Mouse (Mus musculus) neural tube, embryonic 15.5 days (tissue): ENCODE data around the gene Papola. TPM values are rescaled to one million over a fixed set of nuclear protein-coding genes. Genes with fewer than 3 reads are reported as not detected.

Experiments
- ATAC-seq: fragments of 200-750 bp; cut with Nextera tagmentation; 2 replicates; pipeline ENCODE4 v1.8.0; 2017; ENCODE audit warnings: mild to moderate bottlenecking, moderate TSS enrichment, moderate library complexity; ENCODE audit not compliant: low FRiP score
- H3K27ac ChIP-seq: fragments of 300-500 bp; sonication (generic); replicated peaks from 2 replicates; pipeline ENCODE4 v1.5.1; 2015; ENCODE audit warnings: mild to moderate bottlenecking, inconsistent platforms
- H3K27me3 ChIP-seq: fragments of 300-500 bp; sonication (generic); replicated peaks from 2 replicates; pipeline ENCODE4 v1.6.1; 2015; ENCODE audit warnings: inconsistent platforms
- H3K36me3 ChIP-seq: fragments of 300-500 bp; sonication (generic); 2 replicates; pipeline ENCODE4 v1.6.1; 2015; ENCODE audit warnings: inconsistent platforms
- H3K4me1 ChIP-seq: fragments of 300-500 bp; sonication (generic); 2 replicates; pipeline ENCODE4 v1.6.1; 2015; ENCODE audit warnings: inconsistent platforms
- H3K4me2 ChIP-seq: fragments of 300-500 bp; sonication (generic); 2 replicates; pipeline ENCODE4 v1.6.1; 2015; ENCODE audit warnings: inconsistent platforms, mild to moderate bottlenecking, moderate library complexity
- H3K4me3 ChIP-seq: fragments of 300-500 bp; sonication (generic); replicated peaks from 2 replicates; pipeline ENCODE4 v1.5.1; 2015; ENCODE audit warnings: mild to moderate bottlenecking, inconsistent platforms
- H3K9ac ChIP-seq: fragments of 300-500 bp; sonication (generic); replicated peaks from 2 replicates; pipeline ENCODE4 v1.6.1; 2015; ENCODE audit warnings: mild to moderate bottlenecking, inconsistent platforms
- H3K9me3 ChIP-seq: fragments of 300-500 bp; sonication (generic); replicated peaks from 2 replicates; pipeline ENCODE4 v1.6.1; 2016; ENCODE audit warnings: inconsistent platforms
- WGBS: fragments of 180-500 bp; shearing (Covaris S2); methylation state at CpG from one replicate; pipeline ENCODE4 v1.1.7; 2015; ENCODE audit warnings: mixed read lengths; 5-methylcytosine and 5-hydroxymethylcytosine counted together
- polyA plus RNA-seq: library from polyadenylated mRNA; unstranded; fragments of >200 nt; fragmentation: Nextera tagmentation; extraction: Ambion mirVana; gene quantifications from 2 replicates; pipeline ENCODE4 v1.2.1, GENCODE M21; 2015

The Papola gene
- polyA plus RNA-seq = 137 and 161 TPM in 2 replicates

- under 1% methylated on average over 67 of the region's 85 CpGs for WGBS
Observed at GRCm38 (mm10) chr12:105784196-105784999, at the start of gene Papola. Gene Papola, plus strand, starts transcription at chr12:105784694.

DNA sequence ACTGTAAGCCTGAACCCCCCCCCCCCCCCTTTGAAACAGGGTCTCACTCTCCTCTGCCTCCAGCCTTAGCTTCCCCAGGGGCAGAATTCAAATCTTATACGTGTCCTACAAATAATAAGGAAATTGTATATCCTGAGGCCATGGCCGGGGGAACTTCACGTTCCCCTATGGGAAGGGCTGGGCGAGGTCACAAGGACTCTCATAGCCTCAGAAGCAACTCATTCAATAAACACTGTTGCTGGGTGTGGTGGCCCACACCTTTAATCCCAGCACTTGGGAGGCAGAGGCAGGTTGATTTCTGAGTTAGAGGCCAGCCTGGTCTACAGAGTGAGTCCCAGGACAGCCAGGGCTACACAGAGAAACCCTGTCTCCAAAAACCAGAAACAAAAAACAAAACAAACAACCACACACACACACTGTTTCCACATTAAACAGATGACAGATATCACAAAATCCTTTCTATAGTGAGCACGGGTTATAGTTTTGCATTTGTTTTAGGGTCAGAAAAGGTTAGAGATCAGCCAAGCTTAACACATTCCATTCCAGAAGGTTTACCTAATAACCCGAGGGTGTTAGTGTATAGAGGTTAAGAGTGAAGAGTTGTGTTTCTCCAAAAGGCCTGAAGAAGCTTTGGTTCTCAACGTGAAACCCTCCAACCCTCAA lies 49.1 kb upstream of the Papola start:
- no peaks in the 10 kb centered on the region for H3K4me1 ChIP-seq
- no peak overlapping the region for H3K4me3 ChIP-seq
- no peak for ATAC-seq
- H3K9me3 ChIP-seq = no peaks in the 10 kb centered on the region
- 79% methylated on average over 7 of the region's 7 CpGs for WGBS
- no peaks in the 10 kb centered on the region for H3K36me3 ChIP-seq
- H3K9ac ChIP-seq = no peak overlapping the region
- no peaks in the 10 kb centered on the region for H3K27me3 ChIP-seq
- H3K27ac ChIP-seq = no peak overlapping the region
- H3K4me2 ChIP-seq = no peak overlapping the region

More at GRCm38 (mm10) chr12:105784196-105784999, at the start of gene Papola:
- peak within 1 kb of the TSS; percentile 85 for H3K4me2 ChIP-seq
- H3K27me3 ChIP-seq = no peaks in the 10 kb centered on the region
- H3K4me3 ChIP-seq = peak within 1 kb of the TSS; percentile 87
- H3K9ac ChIP-seq = peak within 1 kb of the TSS; percentile 83
- peak within 1 kb of the TSS; percentile 98 for H3K27ac ChIP-seq
- H3K9me3 ChIP-seq = no peaks in the 10 kb centered on the region
- ATAC-seq = peak; percentile 94
- H3K36me3 ChIP-seq = no peaks in the 10 kb centered on the region
- H3K4me1 ChIP-seq = peaks cover 28% of the 10 kb centered on the region

DNA sequence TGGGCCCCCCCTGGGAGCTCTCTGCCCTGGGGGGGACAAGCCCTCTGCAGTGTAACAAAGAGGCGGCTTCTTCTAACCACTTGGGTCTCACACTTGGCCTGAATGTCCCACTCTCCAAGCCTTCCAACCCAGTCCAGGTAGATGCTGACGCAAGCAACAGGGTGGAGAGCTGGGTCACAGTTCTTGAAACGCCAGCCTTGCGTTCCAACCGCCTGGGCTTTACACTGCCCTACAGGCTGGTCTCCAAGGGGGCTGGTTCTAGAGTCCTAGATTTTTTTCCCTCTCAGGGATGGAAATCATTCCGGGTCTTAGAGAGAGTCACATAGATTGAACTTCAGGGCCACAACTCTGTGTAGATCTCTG lies 48.6 kb upstream of the Papola start:
- no peak overlapping the region for H3K4me3 ChIP-seq
- H3K36me3 ChIP-seq = no peaks in the 10 kb centered on the region
- H3K4me2 ChIP-seq = no peak overlapping the region
- H3K9me3 ChIP-seq = no peaks in the 10 kb centered on the region
- H3K9ac ChIP-seq = no peak overlapping the region
- WGBS = 91% methylated on average over 6 of the region's 6 CpGs
- no peak overlapping the region for H3K27ac ChIP-seq
- no peaks in the 10 kb centered on the region for H3K27me3 ChIP-seq
- H3K4me1 ChIP-seq = no peaks in the 10 kb centered on the region
- no peak for ATAC-seq

DNA sequence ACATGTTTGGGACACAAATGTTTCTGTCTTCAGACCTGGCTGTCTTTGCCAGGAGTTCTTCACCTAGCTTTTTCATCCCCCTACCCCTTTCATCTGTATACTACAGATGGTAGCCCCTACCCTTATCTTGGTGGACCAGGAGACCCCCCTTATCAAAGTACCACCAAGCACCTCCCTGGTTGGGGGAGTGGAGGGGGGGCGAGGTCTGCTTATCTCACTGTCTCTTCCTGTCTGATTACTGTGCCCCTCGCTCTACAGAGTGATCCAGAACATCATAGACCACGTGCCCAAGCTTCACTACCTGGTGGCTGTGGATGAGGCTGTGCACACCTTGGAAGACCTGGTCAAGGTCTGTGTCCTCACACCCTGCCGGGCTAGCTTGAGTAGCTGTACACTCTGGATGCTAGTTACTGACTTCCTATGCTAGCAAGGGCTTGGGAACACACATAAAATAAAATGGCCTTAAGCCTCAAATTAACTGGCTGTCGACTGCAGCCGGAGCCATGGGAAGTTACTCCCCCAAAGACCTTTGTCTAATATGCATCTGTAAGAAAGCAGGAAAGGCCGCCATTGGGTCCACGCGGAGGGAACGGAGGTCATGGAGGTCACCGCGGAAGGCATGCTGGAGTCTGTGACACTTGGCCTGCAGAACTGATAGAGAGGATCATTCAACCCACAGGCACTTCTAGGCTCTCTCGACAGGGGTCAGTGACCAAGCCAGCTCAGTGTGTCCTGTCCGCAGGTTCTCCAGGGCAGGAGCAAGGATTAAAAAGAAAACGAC lies 46.0 kb upstream of the Papola start:
- Histone ChIP-seq H3K9me3 (no peaks in the 10 kb centered on the region), H3K4me2 (no peak overlapping the region), H3K27me3 (no peaks in the 10 kb centered on the region), H3K9ac (no peak overlapping the region), H3K4me1 (no peaks in the 10 kb centered on the region), H3K4me3 (no peak overlapping the region), H3K27ac (no peak overlapping the region), H3K36me3 (no peaks in the 10 kb centered on the region)
- WGBS = 83% methylated on average over 15 of the region's 15 CpGs
- ATAC-seq = no peak

- Histone ChIP-seq H3K27ac (no peak overlapping the region), H3K27me3 (no peaks in the 10 kb centered on the region), H3K9me3 (no peaks in the 10 kb centered on the region), H3K4me3 (no peak overlapping the region), H3K4me2 (no peak overlapping the region), H3K36me3 (no peaks in the 10 kb centered on the region), H3K4me1 (no peaks in the 10 kb centered on the region), H3K9ac (no peak overlapping the region)
- WGBS = 91% methylated on average over 8 of the region's 8 CpGs
- ATAC-seq = no peak
Observed at GRCm38 (mm10) chr12:105739656-105740055, 44.8 kb upstream of the Papola start.

DNA sequence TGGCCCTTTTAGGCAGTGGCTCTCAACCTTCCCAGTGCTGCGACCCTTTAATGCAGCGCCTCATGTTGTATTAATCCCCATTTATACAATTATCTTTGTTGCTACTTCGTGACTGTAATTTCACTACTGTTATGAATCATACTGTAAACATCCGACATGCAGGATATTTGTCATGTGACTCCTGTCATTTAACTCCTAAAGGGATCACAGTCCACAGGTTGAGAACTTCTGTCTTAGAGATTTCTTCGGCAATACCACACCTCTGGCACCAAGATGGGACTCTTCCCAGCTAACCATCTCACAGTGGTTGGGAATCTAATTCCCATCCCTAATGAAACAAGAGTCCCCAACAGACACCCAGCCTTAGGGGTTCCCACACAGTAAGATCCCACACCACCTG lies 36.4 kb upstream of the Papola start:
- no peaks in the 10 kb centered on the region for H3K9me3 ChIP-seq
- H3K9ac ChIP-seq = no peak overlapping the region
- 89% methylated on average over 5 of the region's 5 CpGs for WGBS
- H3K27me3 ChIP-seq = no peaks in the 10 kb centered on the region
- no peak overlapping the region for H3K4me2 ChIP-seq
- no peak for ATAC-seq
- no peak overlapping the region for H3K27ac ChIP-seq
- no peaks in the 10 kb centered on the region for H3K36me3 ChIP-seq
- no peak overlapping the region for H3K4me3 ChIP-seq
- H3K4me1 ChIP-seq = no peaks in the 10 kb centered on the region

DNA sequence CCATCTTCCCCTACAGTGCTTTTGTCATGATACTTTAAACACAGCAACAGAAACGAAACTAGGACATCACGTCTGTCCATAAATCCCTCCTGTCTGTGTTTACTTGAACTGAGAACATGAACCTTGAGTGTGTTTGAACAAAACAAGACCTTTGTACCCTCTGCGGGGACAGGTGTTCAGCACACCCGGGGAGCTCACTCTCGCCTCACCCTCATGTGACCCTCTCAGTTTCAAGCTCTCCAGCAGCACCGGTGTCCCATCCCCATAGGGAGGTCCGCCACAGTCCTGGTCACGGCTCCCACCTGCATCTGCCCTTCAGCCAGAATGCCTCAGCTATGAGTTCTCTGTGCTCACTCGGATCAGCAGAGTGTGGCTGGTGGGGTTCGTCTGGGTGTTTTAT lies 30.7 kb upstream of the Papola start:
- no peaks in the 10 kb centered on the region for H3K36me3 ChIP-seq
- no peak overlapping the region for H3K4me2 ChIP-seq
- WGBS = 86% methylated on average over 10 of the region's 10 CpGs
- ATAC-seq = no peak
- H3K4me3 ChIP-seq = no peak overlapping the region
- no peak overlapping the region for H3K27ac ChIP-seq
- H3K27me3 ChIP-seq = no peaks in the 10 kb centered on the region
- no peak overlapping the region for H3K9ac ChIP-seq
- no peaks in the 10 kb centered on the region for H3K9me3 ChIP-seq
- H3K4me1 ChIP-seq = no peaks in the 10 kb centered on the region

GRCm38 (mm10) chr12:105757816-105758497 lies 26.5 kb upstream of the Papola start:
- no peaks in the 10 kb centered on the region for H3K9me3 ChIP-seq
- 40% methylated on average over 15 of the region's 15 CpGs for WGBS
- ATAC-seq = no peak

DNA sequence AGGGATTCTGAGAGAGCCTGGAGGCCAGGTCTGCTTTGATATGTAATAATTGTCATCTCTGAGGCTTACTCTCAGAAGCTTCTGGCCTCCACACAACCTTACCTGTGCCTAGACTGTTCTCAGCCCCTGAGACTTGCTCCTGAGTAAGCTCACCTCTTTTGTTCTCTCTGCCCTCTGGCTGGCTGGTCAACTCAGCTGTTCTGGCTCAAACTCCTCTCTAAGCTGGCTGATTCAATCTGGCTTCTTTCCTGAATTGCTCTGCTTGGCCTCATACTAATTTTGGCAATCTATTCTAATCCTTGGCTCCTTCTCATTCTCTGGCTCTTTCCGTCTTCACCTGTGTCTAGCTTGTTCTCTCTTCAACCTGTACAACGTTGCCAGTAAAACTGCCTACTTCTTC lies 25.6 kb upstream of the Papola start:
- Histone ChIP-seq H3K27me3 (no peaks in the 10 kb centered on the region), H3K9ac (no peak overlapping the region), H3K27ac (no peak overlapping the region), H3K36me3 (no peaks in the 10 kb centered on the region), H3K4me2 (no peak overlapping the region), H3K4me3 (no peak overlapping the region), H3K4me1 (no peaks in the 10 kb centered on the region), H3K9me3 (no peaks in the 10 kb centered on the region)
- no peak for ATAC-seq
- 92% methylated on average over 2 of the region's 2 CpGs for WGBS

More at GRCm38 (mm10) chr12:105757816-105758497, 26.5 kb upstream of the Papola start:
- no peaks in the 10 kb centered on the region for H3K36me3 ChIP-seq
- no peak overlapping the region for H3K27ac ChIP-seq
- no peak overlapping the region for H3K9ac ChIP-seq
- H3K27me3 ChIP-seq = no peaks in the 10 kb centered on the region
- no peak overlapping the region for H3K4me2 ChIP-seq
- no peak overlapping the region for H3K4me3 ChIP-seq
- H3K4me1 ChIP-seq = no peaks in the 10 kb centered on the region

- no peak overlapping the region for H3K27ac ChIP-seq
- no peak for ATAC-seq
- no peak overlapping the region for H3K4me3 ChIP-seq
- H3K9me3 ChIP-seq = no peaks in the 10 kb centered on the region
- no peak overlapping the region for H3K4me2 ChIP-seq
- no peaks in the 10 kb centered on the region for H3K27me3 ChIP-seq
- H3K9ac ChIP-seq = no peak overlapping the region
- H3K4me1 ChIP-seq = no peaks in the 10 kb centered on the region
- no peaks in the 10 kb centered on the region for H3K36me3 ChIP-seq
- WGBS = 10% methylated on average over 10 of the region's 10 CpGs
Observed at GRCm38 (mm10) chr12:105759849-105760478, 24.5 kb upstream of the Papola start.

GRCm38 (mm10) chr12:105761171-105761570 lies 23.3 kb upstream of the Papola start:
- no peaks in the 10 kb centered on the region for H3K36me3 ChIP-seq
- ATAC-seq = no peak
- no peaks in the 10 kb centered on the region for H3K27me3 ChIP-seq
- WGBS = 44% methylated on average over 11 of the region's 11 CpGs
- no peaks in the 10 kb centered on the region for H3K9me3 ChIP-seq
- H3K9ac ChIP-seq = no peak overlapping the region
- no peak overlapping the region for H3K4me2 ChIP-seq
- H3K4me1 ChIP-seq = no peaks in the 10 kb centered on the region
- no peak overlapping the region for H3K4me3 ChIP-seq
- no peak overlapping the region for H3K27ac ChIP-seq
